Mouse (Mus musculus): ENCODE measurements around the gene Top1. TPM values are rescaled to one million over a fixed set of nuclear protein-coding genes. Genes with fewer than 3 reads are reported as not detected.

The Top1 gene
- polyA plus RNA-seq (2012; rRNA removed) = 8.4 and 12.0 TPM in 2 replicates

DNA sequence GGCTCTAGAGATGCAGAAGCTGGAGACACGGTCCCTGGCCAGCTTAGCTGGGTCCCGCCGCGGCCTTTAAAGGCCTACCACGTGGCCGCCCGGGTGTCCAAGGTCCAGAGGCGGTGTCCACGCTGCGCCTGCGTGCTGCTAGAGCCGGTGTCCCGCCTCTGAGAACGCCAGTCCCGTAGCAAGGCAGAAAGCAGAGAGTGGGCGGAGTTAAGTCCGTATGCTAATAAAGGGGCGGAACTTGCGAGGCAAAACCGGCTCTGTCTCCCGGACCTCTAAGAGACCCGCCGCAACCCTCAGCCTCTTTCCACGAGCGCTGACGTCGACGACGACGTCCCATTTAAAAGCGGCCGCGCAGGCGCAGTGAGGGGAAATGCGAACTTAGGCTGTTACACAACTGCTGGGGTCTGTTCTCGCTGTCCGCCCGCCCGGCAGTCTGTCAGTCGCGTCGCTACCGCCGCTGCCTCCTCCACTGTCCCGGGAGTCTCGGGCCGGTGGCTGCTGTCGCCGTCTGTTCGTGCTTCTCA is at the start of gene Top1:
Gene Top1 (plus strand): TSS at position 275 of the 524 bp plus-strand sequence.
- WGBS = under 1% methylated on average over 50 of the region's 50 CpGs

DNA sequence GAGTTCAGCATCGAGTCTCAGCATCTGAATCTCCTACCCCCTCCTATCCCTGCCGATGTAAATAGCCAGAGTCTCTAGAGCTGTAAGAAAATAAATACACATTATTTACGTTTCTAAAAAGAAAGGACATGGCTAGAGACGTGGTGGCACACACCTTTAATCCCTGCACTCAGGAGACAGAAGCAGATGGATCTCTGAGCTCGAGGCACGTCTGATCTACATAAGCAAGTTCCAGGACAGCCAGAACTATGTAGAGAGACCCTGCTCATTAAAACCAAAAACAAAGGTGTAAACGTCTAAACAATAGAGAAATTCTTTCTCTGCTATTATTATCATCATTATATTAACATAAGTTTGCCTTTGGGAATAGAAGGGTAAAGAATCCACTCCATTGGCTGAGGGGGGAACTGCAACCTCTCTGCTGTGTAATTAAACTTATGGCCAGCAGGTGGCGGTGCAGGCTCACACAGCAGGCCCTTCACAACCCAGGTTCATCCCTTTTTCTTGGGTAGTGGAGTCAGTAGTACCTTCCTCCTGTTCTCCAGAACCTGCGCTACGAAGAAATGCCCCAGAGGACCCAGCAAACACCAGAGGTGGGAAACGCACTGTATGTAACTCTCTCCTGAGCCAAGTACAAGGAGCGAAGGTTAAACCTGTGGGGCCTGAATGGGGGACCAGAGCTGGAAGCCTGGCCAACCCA is 48.0 kb upstream of the Top1 start:
- DNase-seq (ENCODE audit: low read depth, low spot score) = peak; percentile 36
- 33% methylated on average over 12 of the region's 12 CpGs for WGBS

More for the DNA sequence above, at the start of gene Top1:
- DNase-seq (ENCODE audit: low read depth, low spot score) = peak; percentile 97

DNA sequence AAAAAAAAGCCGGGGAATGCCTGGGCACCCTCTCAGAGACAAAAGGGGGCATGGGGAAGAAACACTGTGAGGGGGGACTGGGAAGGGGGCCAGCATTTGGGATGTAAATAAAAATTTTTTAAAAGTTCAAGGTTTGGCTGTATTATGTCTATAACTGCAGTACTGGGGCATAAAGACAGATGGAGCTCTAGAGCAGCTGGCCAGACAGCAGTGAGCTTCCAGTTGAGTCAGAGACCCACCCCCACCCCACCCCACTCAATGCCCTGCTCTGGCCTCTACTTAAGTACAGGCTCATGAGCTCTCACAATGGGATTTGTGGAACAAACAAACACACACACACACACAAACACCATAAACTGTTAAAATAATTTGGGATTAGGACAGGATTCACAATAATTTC is 43.9 kb upstream of the Top1 start:
- no peak for DNase-seq (ENCODE audit: low read depth, low spot score)
- 56% methylated on average over 1 of the region's 1 CpGs for WGBS

DNA sequence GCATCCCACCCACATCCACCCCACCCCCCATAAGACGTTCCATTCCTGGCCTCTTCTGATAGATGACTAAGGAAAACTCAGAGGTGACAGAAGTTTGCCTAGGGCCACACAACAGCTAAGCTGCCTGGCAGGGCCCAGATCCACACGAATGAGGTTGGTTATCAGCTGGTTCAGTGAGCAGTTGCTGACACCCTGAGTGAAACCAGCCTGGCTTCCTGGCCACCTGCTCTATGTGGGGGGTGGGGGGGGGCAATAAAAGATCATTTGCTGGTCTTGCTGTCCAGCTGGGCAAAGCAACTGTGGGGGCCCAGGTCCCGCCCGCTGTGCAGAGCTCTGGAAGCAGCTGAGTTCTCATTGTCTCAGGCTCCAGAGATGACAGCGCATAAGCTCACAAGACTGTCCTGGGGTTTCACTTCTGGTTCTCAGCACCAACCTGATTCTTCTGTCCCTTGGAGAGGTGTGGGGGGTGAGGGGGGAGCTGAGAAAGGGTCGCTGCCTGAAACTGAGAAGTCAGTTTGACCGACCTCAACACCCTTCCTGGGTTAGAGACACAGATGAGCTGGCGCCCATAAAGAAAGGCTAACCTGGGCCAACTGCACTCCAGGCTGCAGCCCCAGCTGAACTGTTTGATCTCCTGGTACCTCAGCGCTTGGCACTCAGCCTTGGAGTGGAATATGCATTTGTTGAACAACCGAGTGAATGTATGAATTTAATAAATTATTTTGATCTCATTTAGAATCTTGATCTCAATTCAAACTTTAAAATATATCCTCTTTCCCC is 42.3 kb upstream of the Top1 start:
- 63% methylated on average over 10 of the region's 10 CpGs for WGBS
- DNase-seq (ENCODE audit: low read depth, low spot score) = no peak

DNA sequence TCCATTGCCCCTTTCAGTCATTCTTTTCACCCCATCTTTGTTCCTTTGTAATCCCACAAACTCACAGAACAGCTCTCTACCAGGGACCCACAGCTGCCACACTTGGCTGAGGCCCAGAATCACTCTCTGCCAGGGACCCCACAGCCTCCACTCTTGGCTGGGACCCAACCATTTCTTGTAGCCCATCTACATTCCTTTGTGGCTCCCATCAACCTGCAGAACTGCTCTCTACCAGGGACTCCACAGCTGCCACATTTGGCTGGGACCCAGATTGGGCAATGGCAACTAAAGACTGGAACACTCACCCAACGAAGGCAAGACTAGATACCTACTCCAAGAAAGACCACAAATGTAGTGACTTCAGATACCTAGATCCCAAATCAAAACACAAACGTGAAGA is 35.7 kb upstream of the Top1 start:
- DNase-seq (ENCODE audit: low read depth, low spot score) = no peak
- WGBS = 49% methylated on average over 2 of the region's 2 CpGs

DNA sequence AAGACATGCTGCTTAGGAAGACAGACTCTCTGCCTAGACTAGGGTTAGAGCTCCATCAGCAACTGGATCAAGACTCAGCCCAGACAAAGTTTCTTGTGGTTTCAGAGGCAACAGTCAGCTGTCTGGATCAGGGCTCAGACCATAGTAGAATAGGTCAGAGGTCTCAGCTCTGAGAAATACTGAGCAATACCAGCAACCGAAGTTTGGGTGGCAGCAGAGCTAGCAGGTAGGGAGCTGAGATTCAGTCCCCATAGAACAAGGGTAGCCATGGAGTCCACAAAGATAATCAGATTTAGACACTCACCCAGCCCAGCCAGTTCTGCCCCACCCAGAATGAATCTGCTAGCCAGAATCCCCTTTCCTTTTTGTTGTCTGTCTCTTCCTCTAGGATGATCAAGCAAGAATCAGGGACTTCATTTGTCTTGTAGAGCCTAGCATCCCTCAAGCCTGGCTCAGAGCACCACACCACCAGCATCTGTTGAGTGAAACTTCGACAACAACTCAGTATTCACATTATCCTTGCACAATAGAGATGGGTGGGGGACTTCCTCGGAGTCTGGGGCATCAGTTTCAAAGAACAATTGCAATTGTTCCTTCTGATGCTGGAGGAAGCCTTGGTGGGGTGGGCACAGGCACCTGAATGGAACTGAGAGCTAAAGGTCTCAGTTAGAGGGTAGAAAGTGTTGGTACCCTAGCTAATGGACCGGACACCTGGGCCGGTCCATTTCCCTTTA is 32.3 kb upstream of the Top1 start:
- no peak for DNase-seq (ENCODE audit: low read depth, low spot score)
- 80% methylated on average over 5 of the region's 5 CpGs for WGBS

DNA sequence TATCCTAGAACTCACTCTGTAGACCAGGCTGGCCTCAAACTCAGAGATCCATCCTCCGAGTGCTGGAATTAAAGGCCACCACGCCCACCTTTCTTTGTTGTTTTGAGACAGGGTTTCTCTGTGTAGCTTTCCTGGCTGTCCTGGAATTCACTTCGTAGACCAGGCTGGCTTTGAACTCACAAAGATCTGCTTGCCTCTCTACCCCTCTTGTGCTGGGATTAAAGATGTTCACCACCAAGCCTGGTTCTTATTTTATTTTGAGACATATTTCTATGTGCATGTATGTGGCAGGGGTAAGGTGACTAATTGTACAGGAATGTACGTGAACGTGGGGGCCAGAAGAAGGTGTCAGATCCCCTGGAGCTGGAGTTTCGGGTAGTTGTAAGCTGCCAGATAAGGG is 27.9 kb upstream of the Top1 start:
- no peak for DNase-seq (ENCODE audit: low read depth, low spot score)
- 91% methylated on average over 6 of the region's 6 CpGs for WGBS

DNA sequence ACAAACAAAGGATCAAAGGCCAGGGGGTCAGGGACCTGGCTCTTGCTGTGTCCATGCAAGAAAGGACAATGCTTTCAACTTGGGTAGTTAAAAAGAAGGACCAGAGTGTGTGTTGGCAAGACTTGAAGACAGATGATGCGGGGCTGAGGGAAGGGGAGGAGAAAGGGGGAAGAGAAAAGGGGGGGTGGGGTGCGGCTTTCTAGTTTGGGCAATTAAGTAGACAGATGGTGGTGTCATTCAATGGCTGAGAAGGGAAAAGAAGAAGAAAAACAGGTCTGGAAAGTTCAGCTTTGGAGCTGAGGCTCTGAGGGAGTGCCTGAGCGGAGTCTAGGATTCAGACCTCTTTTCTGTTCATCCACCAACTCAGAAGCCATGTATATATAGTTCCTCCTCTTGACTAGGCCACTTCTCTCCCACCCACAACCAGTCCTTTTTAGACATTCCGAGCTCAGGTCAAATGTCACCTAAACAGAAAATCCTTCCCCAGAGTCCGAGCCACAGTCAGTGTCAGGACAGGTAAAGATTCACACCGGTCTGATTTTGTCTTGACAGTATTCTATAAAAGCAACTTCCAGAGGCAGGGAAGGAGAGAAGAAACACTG is 27.0 kb upstream of the Top1 start:
- 58% methylated on average over 6 of the region's 6 CpGs for WGBS
- DNase-seq (ENCODE audit: low read depth, low spot score) = no peak

DNA sequence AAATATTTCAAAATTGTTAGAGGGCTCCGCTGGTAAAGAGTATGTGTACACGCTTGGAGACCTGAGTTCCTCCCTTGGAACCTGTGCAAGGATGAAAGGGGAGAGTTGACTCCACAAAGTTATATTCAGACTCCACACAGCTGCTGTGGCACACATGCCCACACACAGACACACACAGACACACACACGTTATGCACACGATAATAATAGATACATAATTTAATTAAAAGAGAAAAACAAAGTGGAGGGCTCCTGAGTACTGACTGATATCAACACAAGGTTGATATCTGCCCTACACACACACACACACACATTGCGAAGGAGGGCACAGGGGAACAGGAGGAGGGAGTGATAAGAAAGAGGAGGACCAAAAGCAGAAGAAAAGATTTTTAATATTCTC is 26.4 kb upstream of the Top1 start:
- 76% methylated on average over 5 of the region's 5 CpGs for WGBS
- DNase-seq (ENCODE audit: low read depth, low spot score) = no peak

DNA sequence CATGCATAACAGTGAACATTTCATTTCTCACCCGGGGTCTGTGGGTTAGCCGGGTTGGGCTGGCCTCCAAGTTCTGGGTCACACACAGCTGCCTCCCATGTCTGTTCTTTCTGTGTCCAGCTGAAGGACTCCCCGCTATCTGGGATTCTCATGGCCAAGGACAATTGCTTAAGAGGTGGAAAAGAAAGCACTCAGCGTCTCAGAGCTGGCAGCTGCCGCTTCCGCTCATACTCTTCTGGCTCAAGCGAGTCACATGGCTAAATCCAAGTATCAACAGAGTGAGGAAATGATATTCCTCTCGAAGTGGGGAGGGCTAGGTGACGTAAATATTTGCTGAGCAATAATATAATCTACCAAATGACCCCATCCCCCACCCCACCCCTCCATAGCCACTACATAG is 25.9 kb upstream of the Top1 start:
- DNase-seq (ENCODE audit: low read depth, low spot score) = peak; percentile 37
- WGBS = 6% methylated on average over 9 of the region's 9 CpGs

DNA sequence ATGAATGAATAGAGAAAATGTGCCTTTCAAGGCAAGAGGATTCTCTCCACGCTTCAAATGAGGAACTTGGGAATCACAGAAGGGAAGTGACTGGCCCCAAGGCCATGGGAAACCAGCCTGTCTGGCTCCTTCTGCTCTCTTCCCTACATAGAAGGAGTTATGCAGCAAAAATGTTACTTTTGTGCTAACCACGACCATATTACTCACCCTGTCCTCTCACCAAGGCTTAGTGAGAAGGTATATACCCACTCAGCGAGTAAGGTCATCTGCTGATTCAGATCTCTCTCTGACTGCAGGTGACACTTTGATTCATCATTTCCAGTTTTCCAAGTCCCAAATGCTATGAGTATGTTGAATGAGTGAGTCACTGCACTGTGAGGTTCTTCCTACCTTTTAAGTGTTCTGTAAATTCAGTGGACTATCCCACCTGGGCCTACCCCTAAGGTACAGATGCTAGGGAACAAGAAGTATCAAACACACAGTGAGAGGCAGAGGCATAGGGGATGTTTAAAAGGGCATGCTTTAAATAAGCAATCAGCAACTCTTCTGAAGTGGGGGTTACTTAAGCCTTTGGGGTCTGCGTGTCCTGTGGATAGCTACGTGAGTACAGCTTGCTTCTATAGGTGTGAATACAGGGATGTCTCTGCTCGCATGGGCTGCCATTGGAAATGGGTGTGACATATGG is 25.3 kb upstream of the Top1 start:
- DNase-seq (ENCODE audit: low read depth, low spot score) = no peak
- WGBS = 57% methylated on average over 6 of the region's 6 CpGs

DNA sequence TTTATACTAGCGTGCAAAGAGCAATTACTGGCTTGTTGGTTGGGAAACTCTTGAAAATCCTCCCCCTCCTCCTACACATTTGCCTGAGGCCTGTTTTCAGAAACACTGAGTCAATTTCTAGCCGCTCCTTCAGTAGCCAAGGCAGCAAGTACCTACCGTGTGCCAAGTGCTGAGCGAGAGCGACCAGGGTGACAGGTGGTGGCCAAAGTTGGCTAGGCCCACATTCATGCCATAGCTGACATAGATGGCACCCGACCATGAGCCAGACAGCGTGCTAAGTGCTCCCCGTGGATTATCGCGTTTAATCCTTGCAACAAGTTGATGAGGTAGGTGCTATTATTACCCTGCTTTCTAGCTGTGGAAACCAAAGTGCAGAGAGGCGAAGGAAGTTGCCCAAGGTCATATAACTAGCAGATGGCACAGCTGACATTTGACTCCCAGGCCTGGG is 24.7 kb upstream of the Top1 start:
- DNase-seq (ENCODE audit: low read depth, low spot score) = no peak
- WGBS = 62% methylated on average over 11 of the region's 11 CpGs

DNA sequence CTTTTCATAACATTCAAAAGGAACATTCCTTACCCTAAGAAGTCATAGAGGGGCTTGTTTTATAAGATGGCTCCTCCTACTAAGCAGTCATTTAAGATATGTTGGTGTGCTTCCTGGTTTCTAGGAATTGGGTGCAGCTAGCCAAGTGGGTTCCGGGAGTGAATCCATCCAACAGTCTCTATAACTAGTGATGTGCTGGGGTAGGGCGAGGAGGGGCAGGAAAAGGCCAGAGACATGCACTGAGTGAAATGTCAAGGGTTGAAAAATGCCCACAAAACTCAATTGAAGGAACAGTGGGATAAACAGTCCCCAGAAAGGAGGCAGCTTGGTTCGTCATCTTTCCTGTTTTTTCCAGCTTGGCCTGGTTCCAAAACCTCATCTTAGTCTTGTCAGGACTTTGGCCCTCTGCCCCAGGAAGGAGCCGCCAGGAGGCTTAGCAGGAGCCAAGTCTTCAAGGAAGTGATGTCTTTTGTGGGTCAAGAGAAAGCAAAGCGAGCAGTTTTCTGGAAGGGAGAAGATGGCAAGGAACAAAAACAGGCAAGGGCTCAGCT is 24.0 kb upstream of the Top1 start:
- 7% methylated on average over 5 of the region's 5 CpGs for WGBS
- peak; percentile 89 for DNase-seq (ENCODE audit: low read depth, low spot score)

DNA sequence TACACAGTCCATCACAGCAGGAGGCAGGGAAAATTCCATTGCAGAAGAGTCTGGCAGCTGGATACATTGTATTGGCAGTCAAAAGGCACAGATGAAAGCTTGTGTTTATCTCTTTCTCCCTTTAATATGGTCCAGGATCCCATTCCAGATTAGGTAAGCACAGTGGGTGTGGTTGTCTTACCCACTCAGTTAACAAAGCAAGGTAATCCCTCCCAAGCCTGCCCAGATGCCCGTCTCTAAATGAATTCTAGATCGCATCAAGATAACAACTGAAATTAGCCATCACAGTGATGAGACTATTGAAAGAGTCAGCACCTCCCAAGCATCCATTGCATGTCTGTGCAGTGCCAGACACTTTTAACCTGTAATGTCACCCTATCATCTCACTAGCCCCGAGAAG is 23.0 kb upstream of the Top1 start:
- WGBS = 91% methylated on average over 3 of the region's 3 CpGs
- no peak for DNase-seq (ENCODE audit: low read depth, low spot score)

DNA sequence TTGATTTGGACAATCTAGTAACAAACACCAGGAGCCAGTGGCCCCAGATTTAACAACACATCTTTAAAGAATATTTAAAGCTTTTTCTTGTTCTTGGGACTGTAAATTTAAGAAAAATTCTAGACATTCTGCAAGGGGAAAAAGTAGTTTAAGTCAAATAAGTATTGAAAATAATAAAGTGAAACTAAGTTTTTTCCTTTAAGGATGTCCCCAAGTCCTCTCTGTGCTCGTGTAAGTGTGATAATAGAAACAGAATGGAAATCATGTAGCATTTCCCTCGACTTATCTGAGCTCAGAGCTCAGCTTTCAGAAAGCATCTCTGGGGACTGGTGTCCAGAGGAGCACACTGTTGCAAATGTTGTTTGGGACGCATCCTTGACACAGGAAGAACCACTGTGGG is 21.9 kb upstream of the Top1 start:
- DNase-seq (ENCODE audit: low read depth, low spot score) = no peak
- 83% methylated on average over 3 of the region's 3 CpGs for WGBS

DNA sequence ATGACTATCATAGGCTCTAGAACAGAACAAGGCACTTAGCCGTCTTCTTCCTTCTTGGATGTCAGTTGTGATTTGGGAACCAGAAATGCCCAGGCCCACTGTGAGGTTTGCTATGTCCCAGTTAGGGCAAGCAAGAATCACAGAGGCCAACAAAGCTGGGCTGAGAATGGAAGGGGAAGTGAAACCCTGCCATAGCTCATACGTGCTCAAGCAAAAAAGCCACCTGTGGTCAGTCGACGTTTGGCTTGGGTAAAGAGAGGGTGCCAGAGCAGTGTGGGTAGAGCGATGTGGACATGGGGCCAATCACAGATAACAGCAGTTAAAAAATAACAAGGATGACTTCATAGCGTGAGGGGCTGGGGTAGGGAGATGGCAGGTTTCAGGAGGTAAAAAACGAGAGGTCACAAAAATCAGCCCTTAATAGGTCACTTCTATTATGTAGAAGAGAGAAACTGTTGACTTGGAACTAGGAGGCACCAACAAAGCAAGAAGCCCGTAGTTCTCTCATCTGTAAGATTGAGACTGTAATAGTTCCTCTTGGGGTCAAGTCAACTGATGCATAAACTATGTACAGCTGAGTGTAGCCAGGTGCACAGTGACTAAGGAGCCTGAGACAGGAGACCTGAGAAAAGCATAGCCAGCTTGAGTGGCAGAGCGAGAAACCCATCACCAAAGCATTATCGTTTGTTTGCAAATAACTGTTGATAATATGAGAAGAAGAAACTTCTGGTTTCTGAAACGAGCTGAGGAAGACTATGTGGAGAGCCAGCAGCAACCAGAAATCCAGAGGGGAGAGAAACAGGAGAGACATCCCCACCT is 18.3 kb upstream of the Top1 start:
- DNase-seq (ENCODE audit: low read depth, low spot score) = no peak
- WGBS = 81% methylated on average over 11 of the region's 11 CpGs

DNA sequence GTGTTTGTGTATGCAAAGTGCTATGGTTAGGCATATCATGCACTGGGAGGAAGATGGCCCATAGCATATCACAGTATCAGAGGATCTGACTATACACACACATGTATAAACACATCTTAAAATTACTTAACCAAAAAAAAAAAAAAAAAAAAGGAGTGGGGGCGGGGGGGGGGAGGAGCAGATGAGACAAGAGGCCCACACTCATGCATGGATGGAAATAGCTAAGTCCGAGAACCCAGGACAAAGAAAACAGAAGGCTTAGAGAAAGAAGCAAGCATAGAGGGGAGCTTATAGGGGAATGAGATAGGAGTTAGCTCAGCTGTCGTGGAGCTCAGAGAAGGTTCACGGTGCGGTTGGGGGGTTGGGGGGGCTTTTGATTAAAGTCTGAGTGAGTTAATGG is 17.6 kb upstream of the Top1 start:
- DNase-seq (ENCODE audit: low read depth, low spot score) = no peak
- 78% methylated on average over 5 of the region's 5 CpGs for WGBS
